Mouse (Mus musculus) lung, postnatal 4 days (tissue): ENCODE data around the gene Bbip1.

Source experiments
- DNase-seq, 2 experiments: peaks; one replicate each; pipeline ENCODE4 v3.0.0; 2021

Gene Bbip1

DNA sequence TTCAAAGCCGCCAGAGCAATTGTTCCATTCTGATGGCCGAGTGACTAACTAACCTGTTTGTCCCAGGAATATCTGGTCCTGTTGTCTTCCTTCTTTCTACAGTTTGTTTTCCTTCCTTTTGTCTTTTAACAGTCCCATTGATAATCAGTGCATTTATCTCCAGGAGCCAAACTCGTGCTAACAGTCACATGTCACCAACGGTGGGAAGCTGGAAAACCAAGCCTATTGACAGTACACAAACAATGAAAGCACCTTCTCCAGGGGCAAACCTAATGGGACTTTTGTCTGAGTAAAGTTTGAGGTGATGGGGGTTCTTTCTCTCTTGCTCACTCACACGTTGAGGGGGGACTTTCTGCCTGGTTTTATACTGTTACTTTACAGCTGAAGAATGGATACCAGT, 54.2 kb downstream of the Bbip1 start:
- no peak for DNase-seq

- DNase-seq, result no peak
Observed at GRCm38 (mm10) chr19:53889555-53889954, 54.9 kb downstream of the Bbip1 start.

DNA sequence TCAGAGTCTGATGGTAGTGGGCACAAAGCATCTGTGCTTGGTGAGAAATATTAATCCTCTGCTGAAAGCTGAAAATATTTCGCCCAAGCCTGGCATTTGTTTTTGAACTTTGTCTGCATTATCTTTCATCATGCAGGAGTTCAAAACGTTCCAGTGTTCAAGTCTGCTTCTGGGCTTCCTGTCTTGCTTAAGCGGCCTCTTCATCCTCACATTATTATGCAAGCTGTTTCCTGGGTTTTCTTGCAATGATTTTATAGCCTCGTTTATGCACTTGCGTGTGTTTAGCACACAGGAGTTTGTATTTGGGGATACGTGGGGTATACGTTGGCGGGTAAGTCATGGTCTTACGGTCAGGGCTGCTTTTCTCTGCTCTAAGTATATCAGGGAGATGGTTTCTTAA, 56.1 kb downstream of the Bbip1 start:
- no peak for DNase-seq

DNA sequence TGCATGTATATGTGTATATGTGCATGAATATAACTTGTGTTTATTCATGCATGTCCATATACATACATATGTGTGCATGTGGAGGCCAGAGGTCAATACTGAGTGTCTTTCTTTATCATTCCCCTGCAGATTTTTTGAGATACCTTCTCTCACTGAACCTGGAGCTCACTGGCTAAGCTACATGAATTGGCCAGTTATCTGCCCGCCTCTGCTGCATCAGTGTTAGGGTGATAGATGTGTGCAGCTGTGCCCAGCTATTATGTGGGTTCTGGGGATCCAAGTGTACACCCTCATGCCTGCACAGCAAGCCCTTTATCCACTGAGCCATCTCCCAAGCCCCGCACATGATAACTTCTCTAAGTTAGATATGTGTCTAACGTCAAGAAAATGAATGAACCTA, 56.6 kb downstream of the Bbip1 start:
- DNase-seq, result no peak

- DNase-seq, result no peak
Observed at GRCm38 (mm10) chr19:53886576-53887370, 57.7 kb downstream of the Bbip1 start.

GRCm38 (mm10) chr19:53885450-53885849, 59.0 kb downstream of the Bbip1 start:
- no peak for DNase-seq

- DNase-seq, result no peak
Observed at GRCm38 (mm10) chr19:53881786-53882185, 62.6 kb downstream of the Bbip1 start.

DNA sequence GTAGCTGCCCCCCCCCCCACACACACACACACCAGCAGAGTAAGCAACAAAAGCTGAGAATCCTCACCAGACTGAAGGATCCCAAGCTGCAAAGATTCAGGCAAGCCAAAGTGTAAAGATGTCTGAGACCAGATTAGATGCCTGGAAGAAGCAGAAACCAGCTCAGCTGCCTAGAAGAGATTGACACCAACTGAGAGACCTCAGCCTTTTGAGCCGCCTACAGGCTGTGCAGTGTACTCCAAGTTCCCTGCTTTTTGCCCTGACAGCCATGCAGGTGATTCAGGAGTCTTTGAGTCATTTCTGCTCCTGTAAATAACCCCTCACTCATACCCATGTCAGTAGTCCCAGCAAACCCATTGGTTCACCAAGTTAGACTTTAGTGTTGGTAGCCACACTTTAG, 64.0 kb downstream of the Bbip1 start:
- no peak for DNase-seq
